Mouse (Mus musculus) embryonic facial prominence, embryonic 11.5 days (tissue): ENCODE results near the gene Pih1d1. TPM values are rescaled to one million over a fixed set of nuclear protein-coding genes. Genes with fewer than 3 reads are reported as not detected.
A peak's percentile ranks its signal among the peaks of the same experiment; 100 is the strongest.

ENCODE experiments used
- ATAC-seq: fragments of 200-750 bp; cut with Nextera tagmentation; replicated peaks from 2 replicates; pipeline ENCODE4 v1.8.0; 2017; ENCODE audit warnings: low read depth; ENCODE audit not compliant: insufficient number of reproducible peaks, low FRiP score, low TSS enrichment
- DNase-seq: peaks from one replicate; pipeline ENCODE4 v3.0.0-alpha.2; 2015; ENCODE audit warnings: low spot score
- H3K27ac ChIP-seq: fragments of 300-500 bp; sonication (generic); replicated peaks from 2 replicates; pipeline ENCODE4 v1.5.1; 2014; ENCODE audit warnings: mild to moderate bottlenecking, low read depth, low read length, control low read depth
- H3K27me3 ChIP-seq: fragments of 300-500 bp; sonication (generic); 2 replicates; pipeline ENCODE4 v1.6.1; 2014; ENCODE audit warnings: mild to moderate bottlenecking, low read length, moderate library complexity, mixed read lengths; ENCODE audit not compliant: control insufficient read depth, insufficient read depth
- H3K36me3 ChIP-seq: fragments of 300-500 bp; sonication (generic); replicated peaks from 2 replicates; pipeline ENCODE4 v1.6.1; 2014; ENCODE audit warnings: low read depth, mild to moderate bottlenecking, low read length, moderate library complexity, mixed read lengths; ENCODE audit not compliant: control insufficient read depth, insufficient read depth
- H3K4me1 ChIP-seq: fragments of 300-500 bp; sonication (generic); 2 replicates; pipeline ENCODE4 v1.6.1; 2014; ENCODE audit warnings: low read length, mixed read lengths; ENCODE audit not compliant: control insufficient read depth, insufficient read depth
- H3K4me2 ChIP-seq: fragments of 300-500 bp; sonication (generic); 2 replicates; pipeline ENCODE4 v1.6.1; 2014; ENCODE audit warnings: low read depth, mild to moderate bottlenecking, control low read depth, low read length, moderate library complexity
- H3K4me3 ChIP-seq: fragments of 300-500 bp; sonication (generic); 2 replicates; pipeline ENCODE4 v1.5.1; 2014; ENCODE audit warnings: low read depth, low read length, control low read depth
- H3K9ac ChIP-seq: fragments of 300-500 bp; sonication (generic); replicated peaks from 2 replicates; pipeline ENCODE4 v1.6.1; 2014; ENCODE audit warnings: mild to moderate bottlenecking, control low read depth, low read length
- H3K9me3 ChIP-seq: fragments of 300-500 bp; sonication (generic); replicated peaks from 2 replicates; pipeline ENCODE4 v1.6.1; 2016; ENCODE audit warnings: mild to moderate bottlenecking, low read length, inconsistent platforms, mixed read lengths; ENCODE audit not compliant: control insufficient read depth
- WGBS: fragments of 180-500 bp; shearing (Covaris S2); extraction: QIAGEN DNeasy Blood & Tissue Kit; methylation state at CpG from one replicate; pipeline ENCODE4 v1.1.7; 2014; 5-methylcytosine and 5-hydroxymethylcytosine counted together
- polyA plus RNA-seq: library from polyadenylated mRNA; unstranded; fragments of >200 nt; fragmentation: Nextera tagmentation; extraction: Ambion mirVana; gene quantifications from 2 replicates; pipeline ENCODE4 v1.2.1, GENCODE M21; 2014

Pih1d1 gene
- polyA plus RNA-seq, 1 experiment from 2014 or later: 102 TPM

GRCm38 (mm10) chr7:45113476-45113875 is 40.6 kb upstream of the Pih1d1 start:
- WGBS: 75% methylated on average over 2 of the region's 2 CpGs
- H3K4me1 ChIP-seq: no peaks in the 10 kb centered on the region
- H3K27ac ChIP-seq: no peak overlapping the region
- H3K4me3 ChIP-seq: no peak overlapping the region
- H3K9me3 ChIP-seq: no peaks in the 10 kb centered on the region
- H3K4me2 ChIP-seq: no peak overlapping the region
- no peaks in the 10 kb centered on the region for H3K27me3 ChIP-seq
- ATAC-seq (no peak), DNase-seq (no peak)
- H3K36me3 ChIP-seq: no peaks in the 10 kb centered on the region
- H3K9ac ChIP-seq: no peak overlapping the region

DNA sequence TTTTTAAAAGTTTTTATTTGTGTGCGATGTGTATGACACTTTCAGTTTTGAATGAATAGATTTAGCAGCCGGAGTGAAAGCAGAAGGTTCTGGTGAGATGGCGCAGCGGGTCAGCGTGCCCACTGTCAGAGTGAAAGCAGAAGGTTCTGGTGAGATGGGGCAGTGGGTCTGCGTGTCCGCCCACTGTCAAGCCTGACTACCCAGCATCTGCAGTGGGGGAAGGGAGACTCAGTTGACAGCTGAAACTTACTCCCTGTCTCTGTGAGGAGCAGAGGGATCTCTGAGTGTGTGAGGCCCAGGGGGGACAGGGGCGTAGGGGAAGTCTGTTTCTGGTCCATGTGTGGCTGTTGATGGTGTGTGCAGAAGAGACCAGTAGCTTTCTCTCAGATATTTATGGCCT is 36.5 kb upstream of the Pih1d1 start:
- DNase-seq (no peak), ATAC-seq (no peak)
- 83% methylated on average over 8 of the region's 8 CpGs for WGBS
- H3K27ac ChIP-seq: no peak overlapping the region
- peaks cover 3% of the 10 kb centered on the region; the same call in 1 of the 2 replicates for H3K4me1 ChIP-seq
- H3K9ac ChIP-seq: no peak overlapping the region
- no peak overlapping the region for H3K4me2 ChIP-seq
- H3K4me3 ChIP-seq: no peak overlapping the region
- H3K9me3 ChIP-seq: no peaks in the 10 kb centered on the region
- H3K36me3 ChIP-seq: peaks cover 18% of the 10 kb centered on the region
- no peaks in the 10 kb centered on the region for H3K27me3 ChIP-seq

DNA sequence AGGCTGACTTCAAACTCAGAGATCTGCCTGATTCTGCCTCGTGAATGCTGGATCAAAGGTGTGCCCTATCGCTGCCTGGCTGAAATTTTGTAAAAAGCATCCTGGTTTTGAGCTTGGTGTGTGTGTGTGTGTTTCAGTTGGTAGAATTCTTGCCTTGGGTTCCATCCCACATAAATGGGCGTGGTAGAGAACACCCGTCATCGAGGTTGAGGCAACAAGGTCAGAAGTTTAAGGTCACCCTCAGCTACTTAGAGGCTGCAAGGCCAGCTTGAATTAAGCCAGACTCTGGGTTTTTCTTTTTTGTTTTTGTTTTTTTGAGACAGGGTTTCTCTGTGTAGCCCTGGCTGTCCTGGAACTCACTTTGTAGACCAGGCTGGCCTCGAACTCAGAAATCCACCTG is 35.8 kb upstream of the Pih1d1 start:
- 88% methylated on average over 6 of the region's 6 CpGs for WGBS
- Histone ChIP-seq H3K9ac (no peak overlapping the region), H3K4me1 (peaks cover 3% of the 10 kb centered on the region; the same call in 1 of the 2 replicates), H3K9me3 (no peaks in the 10 kb centered on the region), H3K27me3 (no peaks in the 10 kb centered on the region), H3K4me3 (no peak overlapping the region), H3K36me3 (peaks cover 22% of the 10 kb centered on the region), H3K27ac (no peak overlapping the region), H3K4me2 (no peak overlapping the region)
- ATAC-seq (no peak), DNase-seq (no peak)

- Histone ChIP-seq H3K9me3 (no peaks in the 10 kb centered on the region), H3K4me1 (peaks cover 3% of the 10 kb centered on the region; the same call in 1 of the 2 replicates), H3K27me3 (no peaks in the 10 kb centered on the region), H3K4me3 (no peak overlapping the region), H3K4me2 (no peak overlapping the region), H3K27ac (no peak overlapping the region), H3K36me3 (peaks cover 22% of the 10 kb centered on the region), H3K9ac (no peak overlapping the region)
- ATAC-seq (no peak), DNase-seq (no peak)
- WGBS: 82% methylated on average over 5 of the region's 5 CpGs
Measured at GRCm38 (mm10) chr7:45119780-45120709, 34.1 kb upstream of the Pih1d1 start.

DNA sequence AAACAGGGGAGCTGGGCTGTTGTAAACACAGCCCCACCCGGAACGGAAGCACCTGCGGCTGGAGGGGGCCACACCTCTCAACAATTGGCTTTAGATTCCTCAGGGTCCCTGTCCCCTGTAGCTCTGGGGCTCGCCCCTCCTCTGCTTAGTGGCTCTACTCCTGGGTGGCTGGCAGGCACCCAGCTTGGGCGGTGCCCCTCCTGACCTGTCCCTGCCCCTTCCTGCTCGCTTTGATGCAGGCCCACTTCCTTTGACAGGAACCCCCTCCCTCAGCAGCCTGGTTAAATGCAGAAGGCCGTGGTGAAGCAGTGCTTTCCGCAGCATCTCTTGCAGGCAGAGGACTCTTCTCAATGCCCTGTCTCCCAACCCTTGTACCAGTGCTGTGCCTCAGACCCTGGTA is 32.7 kb upstream of the Pih1d1 start:
- Histone ChIP-seq H3K36me3 (peaks cover 25% of the 10 kb centered on the region), H3K9ac (peak overlapping the region; percentile 22; the same call in 1 of the 2 replicates)

DNA sequence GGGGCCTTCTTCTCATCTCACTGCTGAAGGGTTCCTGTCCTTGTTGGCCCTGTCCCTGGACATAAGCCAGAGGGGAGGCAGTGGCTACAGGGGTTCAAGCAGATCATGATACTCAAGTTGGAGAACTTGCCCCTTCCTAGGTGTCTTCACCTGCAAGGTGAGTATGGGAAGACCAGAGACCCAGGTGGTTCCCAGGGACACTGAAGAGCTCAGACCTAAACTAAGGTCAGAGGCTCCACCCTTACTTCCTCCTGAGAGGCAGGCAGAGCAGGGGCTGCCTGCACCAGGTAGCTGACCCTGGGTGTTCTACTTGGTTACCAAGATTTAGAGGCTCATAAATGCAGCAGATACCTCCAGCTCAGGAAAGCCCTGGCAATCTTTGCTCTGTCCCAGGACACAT is 32.1 kb upstream of the Pih1d1 start:
- ATAC-seq (no peak), DNase-seq (no peak)
- no peak overlapping the region for H3K4me2 ChIP-seq
- no peaks in the 10 kb centered on the region for H3K9me3 ChIP-seq
- peaks cover 3% of the 10 kb centered on the region; the same call in 1 of the 2 replicates for H3K4me1 ChIP-seq
- H3K4me3 ChIP-seq: no peak overlapping the region
- no peak overlapping the region for H3K27ac ChIP-seq
- peaks cover 27% of the 10 kb centered on the region for H3K36me3 ChIP-seq
- peak overlapping the region; percentile 22; the same call in 1 of the 2 replicates for H3K9ac ChIP-seq
- H3K27me3 ChIP-seq: no peaks in the 10 kb centered on the region

More for the DNA sequence above, 32.7 kb upstream of the Pih1d1 start:
- H3K27me3 ChIP-seq: no peaks in the 10 kb centered on the region
- 68% methylated on average over 8 of the region's 8 CpGs for WGBS
- H3K4me1 ChIP-seq: peaks cover 3% of the 10 kb centered on the region; the same call in 1 of the 2 replicates
- no peaks in the 10 kb centered on the region for H3K9me3 ChIP-seq
- ATAC-seq (no peak), DNase-seq (no peak)
- H3K27ac ChIP-seq: no peak overlapping the region
- H3K4me3 ChIP-seq: no peak overlapping the region
- no peak overlapping the region for H3K4me2 ChIP-seq

DNA sequence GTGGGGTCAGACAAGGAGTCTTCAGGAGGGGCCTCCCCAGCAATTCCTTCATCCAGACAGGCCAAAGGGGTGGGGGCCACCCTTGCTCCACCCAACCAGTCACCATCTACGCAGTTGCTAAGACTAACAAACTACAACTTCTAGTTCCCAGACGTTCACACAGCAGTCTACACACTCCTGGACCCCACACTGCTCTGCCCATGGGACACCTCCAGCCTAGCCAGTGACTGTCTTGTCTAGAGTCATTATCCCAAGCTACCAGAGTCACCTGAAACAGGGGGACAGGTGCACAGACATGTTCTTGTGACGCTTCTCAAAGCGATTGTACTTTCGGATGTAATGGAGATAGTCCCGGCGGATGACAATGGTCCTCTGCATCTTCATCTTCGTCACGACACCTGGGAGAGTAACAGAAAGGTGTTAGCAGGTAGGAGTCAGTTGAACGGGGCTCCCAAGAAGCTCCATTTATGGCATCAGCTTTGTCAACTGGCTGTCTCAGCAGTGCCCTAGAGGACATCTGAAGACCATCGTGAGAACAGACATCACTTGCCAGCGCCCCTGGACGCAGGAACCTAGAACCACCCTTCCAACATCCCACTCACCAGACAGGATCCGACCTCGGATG is 31.4 kb upstream of the Pih1d1 start:
- 85% methylated on average over 15 of the region's 15 CpGs for WGBS
- H3K36me3 ChIP-seq: peaks cover 27% of the 10 kb centered on the region
- no peak overlapping the region for H3K27ac ChIP-seq
- DNase-seq (no peak), ATAC-seq (no peak)
- H3K27me3 ChIP-seq: no peaks in the 10 kb centered on the region
- no peaks in the 10 kb centered on the region for H3K9me3 ChIP-seq
- peak overlapping the region; percentile 63 for H3K4me2 ChIP-seq
- peak overlapping the region; percentile 65 for H3K4me3 ChIP-seq
- H3K9ac ChIP-seq: peak overlapping the region; percentile 89
- peaks cover 3% of the 10 kb centered on the region for H3K4me1 ChIP-seq

- Histone ChIP-seq H3K9ac (peak overlapping the region; percentile 89), H3K36me3 (peaks cover 27% of the 10 kb centered on the region), H3K9me3 (no peaks in the 10 kb centered on the region), H3K27me3 (no peaks in the 10 kb centered on the region), H3K4me3 (peak overlapping the region; percentile 65), H3K27ac (no peak overlapping the region), H3K4me1 (peaks cover 3% of the 10 kb centered on the region), H3K4me2 (peak overlapping the region; percentile 63)
- ATAC-seq (no peak), DNase-seq (peak; percentile 42)
- WGBS: 22% methylated on average over 12 of the region's 12 CpGs
Measured at GRCm38 (mm10) chr7:45123186-45123570, 30.9 kb upstream of the Pih1d1 start.
